Mouse (Mus musculus): ENCODE results near the gene Tspan31. TPM values are rescaled to one million over a fixed set of nuclear protein-coding genes. Genes with fewer than 3 reads are reported as not detected.
"Not testable (repeated sequence)": the region's sequence is repeated elsewhere in the genome, so short reads cannot be mapped to it uniquely, and the experiment has no call there.

The Tspan31 gene
- polyA plus RNA-seq, 1 experiment from 2014 or later = 176 TPM

DNA sequence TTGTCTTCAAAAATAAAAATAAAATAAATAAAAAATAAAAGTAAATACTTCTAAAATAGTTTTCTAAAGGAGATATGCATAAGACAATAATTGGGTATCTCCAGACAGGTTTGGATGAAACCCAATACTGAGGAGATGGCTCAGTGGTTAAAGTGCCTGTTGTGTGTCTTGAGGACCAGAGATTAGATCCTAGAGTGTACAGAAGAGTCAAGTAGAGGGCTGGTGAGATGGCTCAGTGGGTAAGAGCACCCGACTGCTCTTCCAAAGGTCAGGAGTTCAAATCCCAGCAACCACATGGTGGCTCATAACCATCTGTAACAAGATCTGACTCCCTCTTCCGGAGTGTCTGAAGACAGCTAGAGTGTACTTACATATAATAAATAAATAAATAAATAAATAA, 2.9 kb upstream of the Tspan31 start:
- Histone ChIP-seq H3K27me3 (peaks cover 31% of the 10 kb centered on the region), H3K4me1 (peaks cover 27% of the 10 kb centered on the region)
- not testable (repeated sequence) for H3K9me3 ChIP-seq; H3K9ac ChIP-seq; ATAC-seq (ENCODE audit: insufficient number of reproducible peaks, insufficient read depth, low FRiP score, low TSS enrichment, low read depth); H3K4me3 ChIP-seq; H3K36me3 ChIP-seq; H3K27ac ChIP-seq; H3K4me2 ChIP-seq
- WGBS = 78% methylated on average over 2 of the region's 2 CpGs

DNA sequence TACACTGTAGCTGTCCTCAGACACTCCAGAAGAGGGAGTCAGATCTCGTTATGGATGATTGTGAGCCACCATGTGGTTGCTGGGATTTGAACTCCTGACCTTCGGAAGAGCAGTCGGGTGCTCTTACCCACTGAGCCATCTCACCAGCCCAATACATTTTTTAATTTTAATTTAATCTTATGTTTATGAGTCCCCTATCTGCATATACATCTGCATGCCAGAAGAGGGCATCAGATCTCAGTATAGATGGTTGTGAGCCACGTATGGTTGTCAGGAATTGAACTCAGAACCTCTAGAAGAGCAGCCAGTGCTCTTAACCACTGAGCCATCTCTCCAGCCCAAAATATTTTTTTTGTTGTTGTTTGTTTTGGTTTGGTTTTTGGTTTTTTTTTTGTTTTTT, 2.2 kb upstream of the Tspan31 start:
- not testable (repeated sequence) for H3K4me3 ChIP-seq; H3K9me3 ChIP-seq; H3K4me2 ChIP-seq; H3K27ac ChIP-seq; ATAC-seq (ENCODE audit: insufficient number of reproducible peaks, insufficient read depth, low FRiP score, low TSS enrichment, low read depth); H3K9ac ChIP-seq
- peaks cover 15% of the 10 kb centered on the region for H3K36me3 ChIP-seq
- H3K27me3 ChIP-seq = peaks cover 24% of the 10 kb centered on the region
- peaks cover 27% of the 10 kb centered on the region for H3K4me1 ChIP-seq
- WGBS = 84% methylated on average over 4 of the region's 4 CpGs

DNA sequence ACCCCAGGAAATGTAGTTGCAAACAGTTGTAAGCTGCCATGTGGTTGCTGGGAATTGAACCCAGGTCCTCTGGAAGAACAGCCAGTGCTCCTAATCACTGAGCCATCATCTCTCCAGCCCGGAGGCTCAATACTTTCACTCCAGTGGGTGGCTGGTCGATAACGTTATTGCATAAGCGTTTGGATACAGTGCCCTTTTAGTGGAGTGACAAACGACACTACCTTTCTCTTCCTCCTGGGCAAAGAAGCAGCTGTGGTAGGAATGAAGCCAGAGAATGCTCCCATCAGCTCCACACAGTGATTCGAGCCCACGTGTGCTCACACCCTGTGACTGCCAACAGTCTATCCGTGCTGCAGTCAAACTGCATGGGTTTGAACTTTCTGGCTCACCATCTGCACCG, 1.1 kb upstream of the Tspan31 start:
- Histone ChIP-seq H3K4me1 (peaks cover 31% of the 10 kb centered on the region), H3K36me3 (peaks cover 25% of the 10 kb centered on the region), H3K27ac (peak overlapping the region; percentile 87; the same call in 1 of the 2 replicates), H3K4me2 (peak overlapping the region; percentile 85), H3K27me3 (peaks cover 13% of the 10 kb centered on the region), H3K9ac (peak overlapping the region; percentile 77), H3K9me3 (no peaks in the 10 kb centered on the region), H3K4me3 (peak overlapping the region; percentile 54)
- 73% methylated on average over 9 of the region's 9 CpGs for WGBS
- no peak for ATAC-seq (ENCODE audit: insufficient number of reproducible peaks, insufficient read depth, low FRiP score, low TSS enrichment, low read depth)

DNA sequence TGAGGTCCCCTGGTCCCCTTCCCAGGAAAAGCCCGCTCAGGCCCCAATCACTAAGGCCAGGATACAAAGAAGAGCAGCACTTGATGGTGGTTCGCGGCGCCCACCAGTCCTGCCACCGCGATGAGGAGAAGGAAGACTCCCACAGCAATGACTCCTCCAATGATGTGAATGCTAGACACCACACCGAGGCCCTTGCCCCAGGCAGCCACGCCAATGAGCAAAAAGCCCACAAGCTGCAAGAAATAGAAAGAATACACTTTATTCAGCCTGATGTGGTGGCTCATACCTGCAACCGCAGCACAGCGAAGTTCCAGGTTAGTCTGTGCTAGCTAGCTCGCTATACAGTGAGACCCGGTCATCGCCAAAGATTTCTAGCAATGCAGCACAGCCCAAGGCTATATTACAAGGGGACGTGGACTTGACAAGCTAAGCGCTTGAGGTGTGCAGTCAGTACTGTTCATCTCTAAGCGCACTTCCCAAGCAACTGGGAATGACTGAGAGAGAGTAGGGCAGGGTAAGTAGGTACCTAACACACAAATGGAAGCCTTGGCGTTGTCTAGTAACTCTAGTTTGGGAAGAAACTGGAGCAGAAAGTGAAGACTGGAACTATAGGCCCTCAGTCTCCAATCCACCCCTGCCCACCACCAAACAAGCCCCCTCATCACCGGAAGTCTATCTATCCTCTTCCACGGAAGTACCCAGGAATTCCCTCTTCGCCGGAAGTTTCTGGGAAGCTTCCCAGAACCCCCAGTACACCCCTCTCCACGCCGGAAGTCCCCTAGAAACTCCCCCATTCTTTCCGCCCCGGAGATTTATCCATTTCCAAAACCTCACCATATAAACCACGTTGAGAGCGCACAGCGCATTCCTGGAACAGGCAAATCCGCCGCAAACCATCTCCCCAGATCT, 529 bp downstream of the Tspan31 start:
- H3K27ac ChIP-seq = peak overlapping the region; percentile 87
- peak overlapping the region; percentile 77 for H3K9ac ChIP-seq
- peak overlapping the region; percentile 54 for H3K4me3 ChIP-seq
- H3K36me3 ChIP-seq = peaks cover 42% of the 10 kb centered on the region
- 7% methylated on average over 30 of the region's 30 CpGs for WGBS
- H3K27me3 ChIP-seq = no peaks in the 10 kb centered on the region
- H3K4me2 ChIP-seq = peak overlapping the region; percentile 85
- peaks cover 39% of the 10 kb centered on the region for H3K4me1 ChIP-seq
- ATAC-seq (ENCODE audit: insufficient number of reproducible peaks, insufficient read depth, low FRiP score, low TSS enrichment, low read depth) = peak; percentile 45; the same call in 1 of the 2 replicates
- no peaks in the 10 kb centered on the region for H3K9me3 ChIP-seq

DNA sequence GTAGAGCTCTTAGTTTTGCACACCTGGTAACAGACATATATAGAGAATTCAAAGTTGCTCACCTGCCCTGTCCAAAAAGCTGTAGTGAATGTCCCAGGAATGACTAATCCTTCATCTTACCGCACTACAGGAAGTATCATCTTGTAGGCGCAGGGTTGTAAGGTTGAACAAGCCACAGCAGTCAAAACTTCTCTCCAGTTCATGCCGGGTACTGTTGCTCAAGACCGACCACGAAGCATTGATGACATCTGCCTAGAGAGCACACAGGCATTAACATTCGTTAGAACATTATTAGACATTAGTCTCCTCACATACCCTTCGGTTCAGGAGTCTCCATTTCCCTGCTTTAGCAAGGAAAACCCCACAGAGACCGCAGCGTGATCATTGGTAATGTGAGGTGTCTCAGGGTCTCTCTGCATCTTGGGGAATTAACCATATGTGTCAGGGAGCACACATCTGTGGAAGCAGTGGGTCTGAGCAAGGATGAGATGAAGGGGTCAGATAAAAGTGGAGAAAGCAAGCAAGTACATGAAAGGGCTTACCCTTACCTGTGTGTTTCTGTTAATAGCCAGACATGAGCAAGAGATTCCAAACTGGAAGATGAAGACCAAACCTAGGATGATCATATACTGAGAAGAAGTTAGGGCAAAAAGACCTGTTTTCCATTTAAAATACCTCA, 1.6 kb downstream of the Tspan31 start:
- peak overlapping the region; percentile 87 for H3K27ac ChIP-seq

DNA sequence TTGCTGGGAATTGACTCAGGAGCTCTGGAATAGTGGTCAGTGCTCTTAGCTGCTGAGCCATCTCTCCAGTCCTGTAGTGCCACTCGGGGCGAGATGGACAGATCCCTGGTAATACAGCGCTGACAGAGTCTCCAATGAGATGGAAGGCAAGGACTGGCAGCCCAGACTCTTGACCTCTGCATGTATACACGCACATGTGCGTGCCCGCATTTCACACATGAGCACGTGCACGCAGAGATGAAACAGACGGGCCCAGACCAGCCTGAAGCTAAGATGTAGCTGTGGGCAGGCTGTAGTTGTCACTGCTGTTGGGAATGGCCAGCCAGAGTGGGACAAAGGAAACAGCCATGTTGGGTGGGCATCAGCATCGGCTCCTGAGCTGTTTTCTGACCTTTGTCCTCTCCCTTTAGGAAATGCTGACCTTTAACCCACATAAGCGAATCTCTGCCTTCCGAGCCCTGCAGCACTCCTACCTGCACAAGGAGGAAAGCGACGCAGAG, 3.5 kb downstream of the Tspan31 start:
- Histone ChIP-seq H3K9me3 (no peaks in the 10 kb centered on the region), H3K4me3 (no peak overlapping the region), H3K9ac (no peak overlapping the region), H3K4me1 (peaks cover 40% of the 10 kb centered on the region), H3K27ac (no peak overlapping the region), H3K36me3 (peaks cover 43% of the 10 kb centered on the region), H3K27me3 (0 out of 2 replicates have a peak, but pooled peaks cover 1% of the 10 kb centered on the region), H3K4me2 (no peak overlapping the region)
- 88% methylated on average over 14 of the region's 14 CpGs for WGBS
- no peak for ATAC-seq (ENCODE audit: insufficient number of reproducible peaks, insufficient read depth, low FRiP score, low TSS enrichment, low read depth)

More for the DNA sequence above, 1.6 kb downstream of the Tspan31 start:
- no peaks in the 10 kb centered on the region for H3K27me3 ChIP-seq
- no peaks in the 10 kb centered on the region for H3K9me3 ChIP-seq
- WGBS = 78% methylated on average over 9 of the region's 9 CpGs
- peaks cover 40% of the 10 kb centered on the region for H3K4me1 ChIP-seq
- H3K9ac ChIP-seq = peak overlapping the region; percentile 77
- H3K36me3 ChIP-seq = peaks cover 43% of the 10 kb centered on the region
- peak overlapping the region; percentile 54 for H3K4me3 ChIP-seq
- H3K4me2 ChIP-seq = peak overlapping the region; percentile 85
- ATAC-seq (ENCODE audit: insufficient number of reproducible peaks, insufficient read depth, low FRiP score, low TSS enrichment, low read depth) = no peak

DNA sequence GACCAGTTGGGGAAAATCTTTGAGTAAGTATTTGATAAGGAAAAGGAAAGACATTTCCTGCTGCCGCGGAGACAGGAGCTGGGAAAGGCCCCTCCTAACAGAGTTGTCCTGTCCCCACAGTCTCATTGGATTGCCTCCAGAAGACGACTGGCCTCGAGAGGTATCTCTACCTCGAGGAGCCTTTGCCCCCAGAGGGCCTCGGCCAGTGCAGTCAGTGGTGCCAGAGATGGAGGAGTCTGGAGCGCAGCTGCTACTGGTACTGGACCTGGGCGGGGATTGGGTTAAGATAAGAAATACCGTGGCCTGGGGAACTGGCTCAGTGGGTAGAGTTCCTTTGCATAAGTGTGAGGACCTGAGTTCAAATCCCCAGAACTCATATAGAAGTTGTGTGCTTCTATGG, 4.1 kb downstream of the Tspan31 start:
- Histone ChIP-seq H3K4me3 (no peak overlapping the region), H3K9me3 (no peaks in the 10 kb centered on the region), H3K4me2 (no peak overlapping the region), H3K9ac (no peak overlapping the region), H3K36me3 (peaks cover 43% of the 10 kb centered on the region), H3K27ac (no peak overlapping the region), H3K27me3 (peaks cover 7% of the 10 kb centered on the region; the same call in 1 of the 2 replicates), H3K4me1 (peaks cover 34% of the 10 kb centered on the region)
- no peak for ATAC-seq (ENCODE audit: insufficient number of reproducible peaks, insufficient read depth, low FRiP score, low TSS enrichment, low read depth)
- WGBS = 90% methylated on average over 9 of the region's 9 CpGs

DNA sequence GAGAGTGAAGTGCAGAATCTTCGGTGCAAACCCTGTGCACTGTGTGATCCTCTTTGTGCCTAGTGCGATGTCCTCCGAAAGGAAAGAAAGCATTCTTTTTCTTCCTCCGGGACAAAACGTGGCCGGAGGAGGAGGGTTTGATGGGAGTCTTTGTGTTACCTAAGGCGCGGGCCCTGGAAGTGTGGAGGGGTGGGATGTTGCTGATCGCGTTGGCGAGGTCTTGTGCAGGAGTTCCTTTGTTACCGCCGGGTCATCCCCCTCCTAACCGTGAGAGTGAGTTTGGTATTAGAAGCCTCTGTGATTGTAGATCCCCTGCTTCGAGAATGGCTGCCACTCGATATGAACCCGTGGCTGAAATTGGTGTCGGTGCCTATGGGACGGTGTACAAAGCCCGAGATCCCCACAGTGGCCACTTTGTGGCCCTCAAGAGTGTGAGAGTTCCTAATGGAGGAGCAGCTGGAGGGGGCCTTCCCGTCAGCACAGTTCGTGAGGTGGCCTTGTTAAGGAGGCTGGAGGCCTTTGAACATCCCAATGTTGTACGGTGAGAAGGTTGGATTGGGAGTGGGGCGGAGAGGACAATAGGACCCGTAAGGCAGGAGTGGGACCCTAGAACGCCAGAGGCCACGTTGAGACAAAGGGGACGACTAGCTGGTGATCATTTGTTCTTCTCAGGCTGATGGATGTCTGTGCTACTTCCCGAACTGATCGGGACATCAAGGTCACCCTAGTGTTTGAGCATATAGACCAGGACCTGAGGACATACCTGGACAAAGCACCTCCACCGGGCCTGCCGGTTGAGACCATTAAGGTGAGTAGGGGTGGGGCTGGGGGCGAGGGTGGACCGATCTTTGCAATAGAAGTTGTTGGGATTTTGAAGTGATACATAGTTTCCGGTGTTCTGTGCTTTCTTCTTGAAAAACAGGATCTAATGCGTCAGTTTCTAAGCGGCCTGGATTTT, 5.9 kb downstream of the Tspan31 start:
- Histone ChIP-seq H3K9me3 (no peaks in the 10 kb centered on the region), H3K4me3 (peak overlapping the region; percentile 88), H3K27me3 (peaks cover 19% of the 10 kb centered on the region), H3K27ac (peak overlapping the region; percentile 85), H3K4me1 (peaks cover 37% of the 10 kb centered on the region), H3K4me2 (peak overlapping the region; percentile 91), H3K36me3 (peaks cover 43% of the 10 kb centered on the region), H3K9ac (peak overlapping the region; percentile 97)
- WGBS = 12% methylated on average over 37 of the region's 37 CpGs
- no peak; the same call in 1 of the 2 replicates for ATAC-seq (ENCODE audit: insufficient number of reproducible peaks, insufficient read depth, low FRiP score, low TSS enrichment, low read depth)

DNA sequence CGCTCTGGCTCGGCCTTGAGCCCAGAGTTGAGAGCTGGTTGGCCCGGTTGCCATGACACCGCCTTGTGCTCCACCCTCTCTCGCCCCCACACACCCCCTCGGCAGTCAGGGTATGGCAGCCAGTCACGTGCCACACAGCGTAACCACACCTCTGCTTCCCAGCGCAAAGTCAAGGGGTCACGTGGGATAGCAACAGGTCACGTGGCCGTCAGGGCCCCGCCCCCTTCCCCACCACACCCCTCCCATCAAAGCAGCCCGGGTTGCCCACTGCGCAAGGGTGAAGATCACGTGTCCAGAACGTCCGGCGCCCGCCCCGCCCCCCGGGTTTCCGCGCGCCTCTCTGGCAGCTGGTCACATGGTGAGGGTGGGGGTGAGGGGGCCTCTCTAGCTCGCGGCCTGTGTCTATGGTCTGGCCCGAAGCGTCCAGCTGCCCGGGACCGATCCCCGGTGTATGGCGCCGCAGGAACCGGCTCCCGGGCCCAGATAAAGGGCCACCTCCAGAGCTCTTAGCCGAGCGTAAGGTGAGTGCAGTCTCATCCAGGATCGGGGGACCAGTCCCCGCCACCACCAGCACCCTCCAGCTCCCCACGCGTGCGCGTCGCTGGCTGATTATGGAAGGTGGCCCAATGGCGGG, 6.7 kb downstream of the Tspan31 start, which contains the start of gene Cdk4:
TSS of gene Cdk4 (plus strand) at position 296 of the 634 bp plus-strand sequence.
- peak within 1 kb of the TSS; percentile 88 for H3K4me3 ChIP-seq
- peak within 1 kb of the TSS; percentile 91 for H3K4me2 ChIP-seq
- H3K36me3 ChIP-seq = peaks cover 39% of the 10 kb centered on the region
- peaks cover 37% of the 10 kb centered on the region for H3K4me1 ChIP-seq
- WGBS = under 1% methylated on average over 45 of the region's 46 CpGs
- peak within 1 kb of the TSS; percentile 85 for H3K27ac ChIP-seq
- ATAC-seq (ENCODE audit: insufficient number of reproducible peaks, insufficient read depth, low FRiP score, low TSS enrichment, low read depth) = peak; percentile 86
- peak within 1 kb of the TSS; percentile 97 for H3K9ac ChIP-seq
- H3K27me3 ChIP-seq = peaks cover 27% of the 10 kb centered on the region
- no peaks in the 10 kb centered on the region for H3K9me3 ChIP-seq

DNA sequence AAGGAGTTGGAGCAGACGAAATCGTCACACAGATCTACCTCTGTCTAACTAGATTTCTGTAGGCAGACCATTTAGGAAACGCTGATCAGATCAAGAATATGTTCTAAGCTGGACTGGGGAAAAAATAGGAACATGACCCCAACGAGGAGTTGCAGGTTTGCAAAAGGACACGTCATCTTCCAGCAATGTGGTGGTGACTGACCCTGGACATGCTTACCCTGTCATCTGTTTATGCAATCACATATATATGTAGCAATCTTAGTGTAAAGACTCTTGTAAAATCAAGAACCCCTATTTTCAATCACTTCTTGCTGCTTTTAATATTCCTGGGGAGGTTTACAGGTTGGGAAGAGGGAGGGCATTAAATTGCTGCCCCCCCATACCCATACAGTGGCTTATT, 7.6 kb downstream of the Tspan31 start:
- 76% methylated on average over 5 of the region's 5 CpGs for WGBS
- Histone ChIP-seq H3K27me3 (peaks cover 31% of the 10 kb centered on the region), H3K4me1 (peaks cover 33% of the 10 kb centered on the region)

More for the DNA sequence above, 7.6 kb downstream of the Tspan31 start:
- Histone ChIP-seq H3K36me3 (peaks cover 32% of the 10 kb centered on the region), H3K9ac (no peak overlapping the region), H3K27ac (no peak overlapping the region), H3K4me3 (no peak overlapping the region; the same call in 1 of the 2 replicates), H3K9me3 (no peaks in the 10 kb centered on the region), H3K4me2 (no peak overlapping the region)
- ATAC-seq (ENCODE audit: insufficient number of reproducible peaks, insufficient read depth, low FRiP score, low TSS enrichment, low read depth) = no peak
